Mouse (Mus musculus): ENCODE results near the gene Slc22a23.

The Slc22a23 gene

GRCm38 (mm10) chr13:34235056-34235455 lies 109.9 kb downstream of the Slc22a23 start:
- DNase-seq (ENCODE audit: low spot score in 2 of 2): no peak

GRCm38 (mm10) chr13:34234439-34234838 lies 110.5 kb downstream of the Slc22a23 start:
- DNase-seq (ENCODE audit: low spot score in 2 of 2): no peak

- no peak for DNase-seq (ENCODE audit: low spot score in 2 of 2)
Measured at GRCm38 (mm10) chr13:34232992-34233391, 112.0 kb downstream of the Slc22a23 start.

GRCm38 (mm10) chr13:34228905-34229304 lies 116.1 kb downstream of the Slc22a23 start:
- no peak for DNase-seq (ENCODE audit: low spot score in 2 of 2)

GRCm38 (mm10) chr13:34227720-34228661 lies 117.0 kb downstream of the Slc22a23 start:
- DNase-seq (ENCODE audit: low spot score in 2 of 2): no peak

GRCm38 (mm10) chr13:34226940-34227339 lies 118.0 kb downstream of the Slc22a23 start:
- DNase-seq (ENCODE audit: low spot score in 2 of 2): no peak

GRCm38 (mm10) chr13:34222985-34223384 lies 122.0 kb downstream of the Slc22a23 start:
- no peak for DNase-seq (ENCODE audit: low spot score in 2 of 2)

GRCm38 (mm10) chr13:34219728-34220127 lies 125.3 kb downstream of the Slc22a23 start:
- no peak for DNase-seq (ENCODE audit: low spot score in 2 of 2)

- no peak for DNase-seq (ENCODE audit: low spot score in 2 of 2)
Measured at GRCm38 (mm10) chr13:34218776-34219175, 126.2 kb downstream of the Slc22a23 start.

- no peak for DNase-seq (ENCODE audit: low spot score in 2 of 2)
Measured at GRCm38 (mm10) chr13:34214855-34215254, 130.1 kb downstream of the Slc22a23 start.

GRCm38 (mm10) chr13:34212735-34213212 lies 132.2 kb downstream of the Slc22a23 start:
- DNase-seq (ENCODE audit: low spot score in 2 of 2): no peak

- DNase-seq (ENCODE audit: low spot score in 2 of 2): no peak
Measured at GRCm38 (mm10) chr13:34211261-34211775, 133.7 kb downstream of the Slc22a23 start.

GRCm38 (mm10) chr13:34207714-34208470 lies 137.1 kb downstream of the Slc22a23 start:
- DNase-seq (ENCODE audit: low spot score in 2 of 2): no peak

GRCm38 (mm10) chr13:34205216-34205615 lies 139.8 kb downstream of the Slc22a23 start:
- DNase-seq (ENCODE audit: low spot score in 2 of 2): no peak

- DNase-seq (ENCODE audit: low spot score in 2 of 2): peak in 1 of 2 experiments; percentile 24
Measured at GRCm38 (mm10) chr13:34195676-34196075, 149.3 kb downstream of the Slc22a23 start.

GRCm38 (mm10) chr13:34193384-34193783 lies 151.6 kb downstream of the Slc22a23 start:
- DNase-seq (ENCODE audit: low spot score in 2 of 2): no peak

- peak; percentile 57 to 60 for DNase-seq (ENCODE audit: low spot score in 2 of 2)
Measured at GRCm38 (mm10) chr13:34192414-34193191, 152.4 kb downstream of the Slc22a23 start.

GRCm38 (mm10) chr13:34187571-34187970 lies 157.4 kb downstream of the Slc22a23 start:
- peak; percentile 83 to 84 for DNase-seq (ENCODE audit: low spot score in 2 of 2)

- DNase-seq (ENCODE audit: low spot score in 2 of 2): no peak
Measured at GRCm38 (mm10) chr13:34185371-34185770, 159.6 kb downstream of the Slc22a23 start.

- DNase-seq (ENCODE audit: low spot score in 2 of 2): no peak
Measured at GRCm38 (mm10) chr13:34181624-34182023, 163.4 kb downstream of the Slc22a23 start.

- no peak for DNase-seq (ENCODE audit: low spot score in 2 of 2)
Measured at GRCm38 (mm10) chr13:34174025-34174424, 171.0 kb downstream of the Slc22a23 start.

All from right cerebral cortex, postnatal 10 days (tissue).